Mouse (Mus musculus) embryo, embryonic 10 days (tissue): ENCODE data around the gene Mtmr4.

ENCODE experiments used
- DNase-seq: peaks from one replicate; pipeline ENCODE4 v3.0.0-alpha.2; 2015; ENCODE audit warnings: low spot score

Mtmr4 gene

DNA sequence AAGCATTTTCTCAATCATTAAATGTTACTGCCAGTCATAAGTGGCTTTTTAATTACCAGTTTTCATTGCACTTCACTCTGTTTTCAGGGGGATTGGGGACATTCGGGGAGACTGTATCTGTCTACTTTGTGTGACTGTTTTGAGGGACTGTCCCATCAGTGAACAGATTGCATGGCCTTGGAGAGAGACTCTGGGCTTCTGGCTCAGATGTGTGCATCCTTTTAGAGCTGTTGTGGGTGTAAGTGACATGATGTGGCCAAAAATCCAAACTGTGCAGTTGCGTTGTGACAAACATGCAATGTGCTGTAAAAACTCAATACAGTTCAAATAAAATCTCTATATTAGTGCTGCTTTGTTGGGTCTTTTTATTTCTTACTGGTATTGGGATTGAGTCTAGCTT lies 24.0 kb downstream of the Mtmr4 start:
- DNase-seq, result no peak

DNA sequence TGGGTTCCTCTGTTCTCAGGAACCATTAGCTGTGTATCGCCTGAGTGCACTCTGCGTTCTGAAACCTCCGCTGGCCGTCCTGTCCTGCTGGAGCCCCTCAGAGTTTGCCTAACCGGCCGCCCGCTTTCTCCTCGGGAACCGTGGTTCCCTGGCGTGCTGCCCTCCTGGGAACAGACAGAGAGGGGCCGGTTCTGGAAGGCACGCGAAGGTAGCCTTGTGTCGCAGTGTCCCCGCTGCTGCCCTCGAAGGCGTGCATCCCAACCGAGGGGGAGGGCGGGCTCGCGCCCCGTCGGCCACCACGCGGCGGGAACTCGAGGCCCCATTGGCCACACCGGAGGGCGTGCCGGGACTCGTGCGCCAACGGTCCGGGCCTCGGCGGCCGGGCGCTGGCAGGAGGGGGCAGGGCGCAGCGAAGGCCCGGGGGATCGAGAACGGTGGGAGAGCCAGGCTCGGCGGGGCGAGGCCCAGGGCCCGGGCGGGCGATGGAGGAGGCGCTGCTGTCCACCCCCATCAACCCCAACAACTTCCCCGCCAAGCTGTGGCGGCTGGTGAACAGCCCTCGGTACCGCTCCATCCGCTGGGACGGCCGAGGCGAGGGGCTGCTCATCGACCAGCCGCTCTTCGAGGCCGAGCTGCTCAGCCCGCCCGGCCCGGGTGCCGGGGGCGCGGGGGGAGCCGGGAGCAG lies 25.0 kb downstream of the Mtmr4 start, which contains the start of gene Hsf5:
TSS of gene Hsf5 (plus strand) at position 375 of the 685 bp plus-strand sequence.
- DNase-seq, result no peak

DNA sequence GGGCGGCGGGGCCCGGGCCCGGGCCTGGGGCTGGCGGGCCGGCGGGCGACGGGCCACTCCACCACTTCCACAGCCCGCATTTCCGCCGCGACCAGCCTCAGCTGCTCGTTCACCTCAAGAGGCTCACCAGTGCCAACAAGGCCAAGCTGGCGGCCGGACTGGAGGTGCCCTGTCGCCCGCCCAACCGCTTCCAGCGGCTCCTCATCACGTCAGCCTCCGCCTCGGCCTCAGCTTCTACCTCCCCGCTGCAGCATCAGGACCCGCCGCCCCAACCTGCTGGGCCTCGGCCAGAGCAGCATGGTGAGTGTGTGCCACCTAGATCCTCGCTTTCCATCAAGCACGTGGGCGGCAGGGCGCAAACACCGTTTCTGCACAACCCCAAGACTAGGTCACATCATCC lies 25.6 kb downstream of the Mtmr4 start:
- no peak for DNase-seq

DNA sequence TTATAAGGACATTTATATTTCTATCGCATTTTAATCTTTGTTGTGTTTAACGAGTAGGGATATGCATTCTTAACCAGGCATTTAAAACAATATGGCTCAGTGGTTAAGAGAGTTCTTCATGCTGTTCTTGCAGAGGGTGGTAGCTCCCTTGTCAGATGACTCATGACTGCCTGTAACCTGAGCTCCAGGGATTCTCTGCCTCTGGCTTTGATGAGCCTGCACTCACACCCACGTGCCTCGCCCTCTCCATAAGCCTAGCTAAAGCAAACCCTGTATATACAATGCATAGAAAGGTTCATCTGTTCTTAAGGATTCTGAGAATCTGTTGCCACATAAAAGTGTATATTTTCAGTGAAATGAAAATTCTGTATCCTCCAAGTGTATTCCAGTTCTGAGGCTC lies 31.2 kb downstream of the Mtmr4 start:
- DNase-seq, result no peak

DNA sequence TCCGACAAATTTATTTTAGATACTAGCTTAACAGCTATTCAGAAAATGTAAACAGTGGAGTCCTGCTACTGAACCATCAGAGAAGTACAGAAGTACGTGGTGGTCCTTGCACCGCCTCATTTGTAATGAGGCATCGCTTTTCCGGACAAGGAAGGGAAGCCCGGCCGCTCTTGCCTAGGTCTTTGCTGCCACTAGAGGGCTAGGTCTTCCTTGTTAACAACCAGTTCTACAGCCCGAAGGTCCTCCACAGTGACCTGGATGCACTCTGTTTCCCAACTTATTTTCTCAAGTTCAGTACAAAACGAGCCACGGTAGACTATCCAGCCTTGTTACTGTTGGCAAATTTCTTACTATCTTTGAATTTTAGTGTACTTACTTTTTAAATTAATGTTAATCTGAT lies 37.9 kb downstream of the Mtmr4 start:
- DNase-seq, result peak; percentile 83

DNA sequence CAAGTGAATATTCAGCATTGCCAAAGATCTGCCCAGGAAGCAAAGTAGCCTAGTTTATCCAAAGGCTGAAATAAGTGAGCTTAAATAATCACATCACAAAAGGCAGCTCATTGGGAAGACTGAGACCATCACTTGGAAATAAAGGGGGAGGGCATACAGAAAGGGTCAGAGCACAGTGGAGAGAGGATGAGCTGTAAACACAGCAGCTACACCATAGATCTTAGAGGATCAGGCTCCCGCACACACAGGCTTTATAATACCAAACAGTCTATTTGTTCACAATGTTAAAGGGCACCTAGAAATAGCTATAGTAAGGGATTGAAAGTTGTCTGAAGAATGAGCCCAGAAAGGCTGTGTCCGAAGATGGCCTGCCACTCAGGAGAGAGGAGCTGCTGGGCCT lies 46.8 kb downstream of the Mtmr4 start:
- no peak for DNase-seq

DNA sequence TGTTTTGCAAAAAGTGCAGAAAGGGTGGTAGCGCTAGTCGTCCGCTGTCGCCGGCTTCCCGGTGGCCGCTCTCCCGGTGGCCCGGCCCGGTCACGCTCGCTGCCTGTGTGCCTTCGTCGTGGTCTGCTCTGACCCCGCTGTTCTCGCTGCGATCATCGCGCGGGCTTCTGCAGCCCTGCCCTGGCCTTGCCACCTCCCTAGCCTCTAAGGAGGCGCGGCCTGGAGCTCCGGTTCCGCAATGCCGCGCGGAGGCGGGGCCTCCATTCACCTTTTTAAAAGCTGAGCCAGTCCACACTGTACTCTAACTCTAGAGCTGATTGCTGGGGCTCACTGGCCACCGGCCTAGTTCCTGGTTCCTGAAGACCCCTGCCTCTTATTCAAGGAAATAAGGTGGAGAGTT lies 47.2 kb downstream of the Mtmr4 start:
- DNase-seq, result peak; percentile 84

DNA sequence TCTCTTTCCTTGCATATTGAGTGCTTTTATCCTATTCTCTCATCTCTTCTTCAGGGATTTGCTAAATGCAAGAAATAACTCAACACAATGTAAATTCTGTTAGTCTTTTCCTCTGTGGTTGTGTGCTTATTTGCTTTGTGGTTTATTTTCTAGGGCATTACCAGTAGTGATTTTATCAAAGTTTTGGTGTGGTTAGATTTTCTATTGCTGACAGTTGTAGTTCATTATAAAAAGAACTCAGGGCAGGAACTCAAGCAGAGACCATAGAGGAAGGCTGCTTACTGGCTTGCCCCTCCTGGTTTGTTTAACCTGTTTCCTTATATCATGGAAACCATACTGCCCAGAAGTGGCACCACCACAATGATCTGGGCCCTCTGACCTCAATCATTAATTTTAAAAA lies 50.9 kb downstream of the Mtmr4 start:
- no peak for DNase-seq

DNA sequence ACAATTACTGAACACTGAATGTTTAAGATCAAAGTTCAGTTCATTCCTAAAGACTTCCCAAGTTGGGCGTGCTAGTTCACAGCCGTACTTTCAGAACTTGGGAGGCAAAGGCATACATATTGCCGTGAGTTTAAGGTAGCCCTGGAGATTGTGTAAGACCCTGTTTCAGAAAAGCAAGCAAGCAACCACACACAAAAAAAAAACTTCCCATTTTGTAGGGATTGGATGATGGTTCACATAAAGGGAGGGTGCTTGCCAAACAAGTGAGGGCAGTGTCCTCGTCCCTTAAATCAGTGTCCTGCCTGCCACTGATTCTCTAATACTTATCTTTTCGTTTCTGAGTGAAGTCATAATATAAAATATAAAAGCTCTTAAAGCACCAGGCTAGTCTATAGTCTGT lies 62.7 kb downstream of the Mtmr4 start:
- DNase-seq, result no peak

DNA sequence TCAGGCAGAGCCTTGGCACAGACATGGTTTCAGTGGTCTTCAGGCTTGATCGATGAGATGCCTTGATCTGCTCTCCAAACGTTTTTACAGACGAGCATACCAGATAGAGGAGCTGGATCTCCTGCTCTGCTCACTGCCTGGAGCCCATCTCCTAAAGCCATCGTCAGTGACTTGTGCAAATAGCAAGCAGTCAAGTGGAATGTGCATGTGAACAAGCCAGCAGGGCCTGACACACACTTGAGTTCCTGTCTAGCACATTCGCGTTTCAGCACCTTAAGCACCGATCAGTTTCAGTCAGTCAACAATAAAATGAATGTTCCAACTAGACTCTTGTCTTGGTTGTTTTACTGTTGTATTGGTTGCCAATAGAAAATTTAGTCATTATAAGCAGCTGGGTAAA lies 67.3 kb downstream of the Mtmr4 start:
- no peak for DNase-seq

DNA sequence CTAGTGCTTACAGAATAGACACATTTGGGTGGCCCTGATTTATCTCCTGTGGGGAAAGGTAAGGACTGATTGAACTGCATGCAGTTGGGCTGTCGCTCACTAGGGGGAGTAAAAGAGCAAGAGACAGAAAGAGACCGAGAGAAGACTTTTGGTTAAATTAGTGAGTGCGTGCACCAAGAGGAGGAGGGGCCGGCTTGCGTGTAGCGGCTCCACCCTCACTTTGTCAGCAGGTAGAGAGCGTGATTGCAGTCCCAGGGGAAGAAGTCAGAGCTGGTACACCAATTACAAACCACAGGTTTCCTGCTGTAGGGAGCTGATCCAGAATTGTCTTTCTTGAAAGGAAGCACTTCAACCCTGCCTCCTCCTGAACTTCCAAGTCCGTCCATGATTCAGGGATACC lies 70.4 kb downstream of the Mtmr4 start, which contains the start of gene Rnf43:
TSS of gene Rnf43 (plus strand) at position 316 of the 400 bp plus-strand sequence.
- peak; percentile 86 for DNase-seq

DNA sequence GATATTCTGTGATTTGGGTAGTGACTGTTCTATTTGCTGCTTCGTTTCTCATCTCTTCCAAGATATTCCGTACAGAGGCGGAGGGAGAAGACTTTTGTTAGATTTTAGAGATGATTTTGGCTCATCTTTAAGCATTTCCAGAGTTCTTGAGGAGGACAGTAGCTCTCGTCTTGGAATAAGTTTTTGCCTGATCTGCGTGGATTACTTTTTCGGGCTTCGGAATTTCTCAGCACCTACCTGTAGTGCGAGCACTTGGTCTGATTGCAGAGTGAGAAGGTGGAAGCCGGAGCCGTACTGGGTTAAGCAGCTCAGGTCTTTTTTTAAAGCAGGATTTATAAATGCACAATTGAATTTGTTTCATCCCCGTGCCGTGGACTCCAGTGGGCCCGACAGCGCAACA lies 70.9 kb downstream of the Mtmr4 start:
- DNase-seq, result no peak

DNA sequence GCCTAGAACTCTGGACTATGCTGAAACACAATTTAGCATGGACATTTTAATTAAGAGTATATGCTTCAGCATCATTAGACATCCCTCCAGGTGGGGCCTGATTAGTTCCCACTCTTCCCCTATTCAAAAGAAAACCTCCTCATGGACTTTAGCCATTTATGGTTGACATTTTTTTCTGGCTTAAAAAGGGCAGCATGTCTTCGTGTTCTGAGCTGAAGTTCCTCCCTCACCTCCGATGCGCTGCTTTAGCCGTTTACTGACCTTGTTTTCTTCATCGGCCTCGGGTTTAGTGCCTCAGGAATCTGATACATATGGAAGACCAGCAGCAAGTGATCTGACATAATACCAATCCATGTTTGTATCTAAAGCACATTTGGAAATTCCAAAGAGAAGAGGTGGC lies 72.0 kb downstream of the Mtmr4 start:
- DNase-seq, result no peak

DNA sequence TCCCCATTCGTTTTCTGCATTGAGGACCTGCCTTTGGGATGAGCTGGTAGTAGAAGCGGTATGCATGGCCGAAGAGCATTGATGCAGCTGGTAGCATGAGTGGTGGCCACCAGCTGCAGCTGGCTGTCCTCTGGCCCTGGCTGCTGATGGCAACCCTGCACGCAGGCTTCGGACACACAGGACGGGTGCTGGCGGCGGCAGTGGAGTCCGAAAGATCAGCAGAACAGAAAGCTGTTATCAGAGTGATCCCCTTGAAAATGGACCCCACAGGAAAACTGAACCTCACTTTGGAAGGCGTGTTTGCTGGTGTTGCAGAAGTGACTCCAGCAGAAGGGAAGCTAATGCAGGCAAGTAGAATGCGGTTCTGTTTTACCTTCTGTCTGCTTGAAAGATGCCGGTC lies 72.6 kb downstream of the Mtmr4 start:
- DNase-seq, result no peak

DNA sequence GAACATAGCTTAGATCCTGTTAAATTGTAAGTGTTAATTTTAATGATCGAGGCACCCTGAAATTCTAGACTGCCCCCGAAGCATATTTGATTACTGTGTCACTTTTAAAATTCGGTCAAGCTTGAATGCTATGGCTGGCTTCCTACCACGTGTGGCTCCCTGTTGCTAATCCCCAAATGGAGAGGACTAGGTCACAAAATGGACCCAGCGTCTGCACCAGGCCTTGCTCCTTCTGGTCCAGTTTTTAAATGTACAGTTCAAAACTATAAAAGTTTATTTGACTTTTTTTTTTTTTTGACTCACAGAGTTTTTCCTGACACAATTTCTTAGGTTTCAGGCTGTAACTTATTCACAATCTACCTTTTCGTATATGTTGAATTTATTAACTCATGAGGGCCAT lies 73.3 kb downstream of the Mtmr4 start:
- DNase-seq, result no peak

DNA sequence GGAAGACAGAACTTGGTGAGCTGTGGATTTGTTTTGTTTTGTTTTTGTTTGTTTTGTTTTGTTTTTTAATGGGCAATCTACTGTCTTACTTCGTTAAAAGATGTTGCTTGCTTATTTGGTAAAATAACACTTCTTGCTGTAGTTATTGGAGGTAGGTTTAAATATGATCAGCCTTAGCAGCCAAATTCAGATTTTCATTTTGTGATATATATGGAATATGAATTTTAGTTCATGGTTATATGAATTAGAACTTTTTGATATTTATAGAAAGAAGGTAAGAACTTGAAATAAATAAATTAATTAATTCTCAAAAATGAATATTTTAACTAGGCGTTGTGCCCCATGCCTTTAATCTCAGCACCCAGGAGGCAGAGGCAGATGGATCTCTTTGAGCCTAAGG lies 73.7 kb downstream of the Mtmr4 start:
- DNase-seq, result no peak
